Mouse (Mus musculus) adrenal gland, postnatal 4 days (tissue): ENCODE data around the gene Ccdc167. TPM values are rescaled to one million over a fixed set of nuclear protein-coding genes. Genes with fewer than 3 reads are reported as not detected.

Source experiments
- DNase-seq, 2 experiments: peaks; one replicate each; pipeline ENCODE4 v3.0.0; 2021 to 2022; ENCODE audit warnings: low spot score in 2 of 2, mixed read lengths in 2 of 2
- total RNA-seq, 2 experiments: library from RNA; stranded (reverse); gene quantifications; 2 replicates each; pipeline ENCODE4 v1.2.3; 2021

Gene Ccdc167
- total RNA-seq, 2 experiments from 2014 or later: 18.2 to 19.3 TPM

- no peak for DNase-seq
These were observed 28.2 kb downstream of the Ccdc167 start for GRCm38 (mm10) chr17:29688610-29689009.

GRCm38 (mm10) chr17:29687373-29687772 is 29.5 kb downstream of the Ccdc167 start:
- no peak for DNase-seq

GRCm38 (mm10) chr17:29686771-29687170 is 30.1 kb downstream of the Ccdc167 start:
- DNase-seq: no peak

- DNase-seq: no peak
These were observed 32.6 kb downstream of the Ccdc167 start for GRCm38 (mm10) chr17:29684275-29684674.

GRCm38 (mm10) chr17:29683127-29683526 is 33.7 kb downstream of the Ccdc167 start:
- DNase-seq: no peak

- no peak for DNase-seq
These were observed 34.6 kb downstream of the Ccdc167 start for GRCm38 (mm10) chr17:29682261-29682660.

GRCm38 (mm10) chr17:29681669-29682068 is 35.2 kb downstream of the Ccdc167 start:
- no peak for DNase-seq

GRCm38 (mm10) chr17:29680921-29681320 is 35.9 kb downstream of the Ccdc167 start:
- no peak for DNase-seq

GRCm38 (mm10) chr17:29680174-29680573 is 36.7 kb downstream of the Ccdc167 start:
- no peak for DNase-seq

GRCm38 (mm10) chr17:29679038-29679767 is 37.6 kb downstream of the Ccdc167 start:
- no peak for DNase-seq

GRCm38 (mm10) chr17:29678526-29678925 is 38.3 kb downstream of the Ccdc167 start:
- DNase-seq: no peak

GRCm38 (mm10) chr17:29673325-29673724 is 43.5 kb downstream of the Ccdc167 start:
- DNase-seq: no peak

GRCm38 (mm10) chr17:29671021-29671420 is 45.8 kb downstream of the Ccdc167 start:
- no peak for DNase-seq

GRCm38 (mm10) chr17:29669936-29670335 is 46.9 kb downstream of the Ccdc167 start:
- no peak for DNase-seq

- no peak for DNase-seq
These were observed 47.8 kb downstream of the Ccdc167 start for GRCm38 (mm10) chr17:29669030-29669429.

GRCm38 (mm10) chr17:29668051-29668986 is 48.5 kb downstream of the Ccdc167 start:
- DNase-seq: no peak

- DNase-seq: no peak
These were observed 54.7 kb downstream of the Ccdc167 start for GRCm38 (mm10) chr17:29662145-29662544.

GRCm38 (mm10) chr17:29660762-29661391 is 56.0 kb downstream of the Ccdc167 start:
- DNase-seq: no peak

GRCm38 (mm10) chr17:29660076-29660761 is 56.6 kb downstream of the Ccdc167 start, which contains the start of gene Cmtr1:
Cmtr1 (plus strand) TSS chr17:29660595.
- DNase-seq: peak; percentile 97 to 99

- DNase-seq: no peak
These were observed 58.6 kb downstream of the Ccdc167 start for GRCm38 (mm10) chr17:29658249-29658648.

- DNase-seq: no peak
These were observed 74.6 kb downstream of the Ccdc167 start for GRCm38 (mm10) chr17:29642219-29642618.
